Mouse (Mus musculus) neural tube, embryonic 11.5 days (tissue): ENCODE measurements at regions not wholly inside any gene's neighbourhood (a gene's known extent, or its start where the extent isn't known, plus 50 kb on each side); places are given as distances from the start of the nearest gene placed in this dataset.

Source experiments
- ATAC-seq: fragments of 200-750 bp; cut with Nextera tagmentation; 2 replicates; pipeline ENCODE4 v1.8.0; 2017; ENCODE audit warnings: moderate number of reproducible peaks, mild to moderate bottlenecking, moderate TSS enrichment, moderate library complexity; ENCODE audit not compliant: insufficient read depth, low FRiP score, low TSS enrichment
- DNase-seq: peaks from one replicate; pipeline ENCODE4 v3.0.0-alpha.2; 2015; ENCODE audit warnings: low spot score
- H3K27ac ChIP-seq: fragments of 300-500 bp; sonication (generic); 2 replicates; pipeline ENCODE4 v1.5.1; 2014; ENCODE audit warnings: low read depth, mild to moderate bottlenecking, low read length
- H3K27me3 ChIP-seq: fragments of 300-500 bp; sonication (generic); 2 replicates; pipeline ENCODE4 v1.6.1; 2014; ENCODE audit warnings: mild to moderate bottlenecking, low read length, mixed read lengths; ENCODE audit not compliant: control insufficient read depth, insufficient read depth
- H3K36me3 ChIP-seq: fragments of 300-500 bp; sonication (generic); 2 replicates; pipeline ENCODE4 v1.6.1; 2014; ENCODE audit warnings: mild to moderate bottlenecking, low read length, moderate library complexity, mixed read lengths; ENCODE audit not compliant: control insufficient read depth, insufficient read depth
- H3K4me1 ChIP-seq: fragments of 300-500 bp; sonication (generic); 2 replicates; pipeline ENCODE4 v1.6.1; 2014; ENCODE audit warnings: low read length, mixed read lengths; ENCODE audit not compliant: control insufficient read depth, insufficient read depth
- H3K4me2 ChIP-seq: fragments of 300-500 bp; sonication (generic); 2 replicates; pipeline ENCODE4 v1.6.1; 2014; ENCODE audit warnings: low read depth, mild to moderate bottlenecking, moderate library complexity
- H3K4me3 ChIP-seq: fragments of 300-500 bp; sonication (generic); 2 replicates; pipeline ENCODE4 v1.5.1; 2014; ENCODE audit warnings: low read depth, low read length
- H3K9ac ChIP-seq: fragments of 300-500 bp; sonication (generic); 2 replicates; pipeline ENCODE4 v1.6.1; 2014; ENCODE audit warnings: mild to moderate bottlenecking, low read length
- H3K9me3 ChIP-seq: fragments of 300-500 bp; sonication (generic); 2 replicates; pipeline ENCODE4 v1.6.1; 2016; ENCODE audit warnings: low read length; ENCODE audit not compliant: control insufficient read depth
- WGBS: fragments of 180-500 bp; shearing (Covaris S2); extraction: QIAGEN DNeasy Blood & Tissue Kit; methylation state at CpG from one replicate; pipeline ENCODE4 v1.1.7; 2014; 5-methylcytosine and 5-hydroxymethylcytosine counted together

DNA sequence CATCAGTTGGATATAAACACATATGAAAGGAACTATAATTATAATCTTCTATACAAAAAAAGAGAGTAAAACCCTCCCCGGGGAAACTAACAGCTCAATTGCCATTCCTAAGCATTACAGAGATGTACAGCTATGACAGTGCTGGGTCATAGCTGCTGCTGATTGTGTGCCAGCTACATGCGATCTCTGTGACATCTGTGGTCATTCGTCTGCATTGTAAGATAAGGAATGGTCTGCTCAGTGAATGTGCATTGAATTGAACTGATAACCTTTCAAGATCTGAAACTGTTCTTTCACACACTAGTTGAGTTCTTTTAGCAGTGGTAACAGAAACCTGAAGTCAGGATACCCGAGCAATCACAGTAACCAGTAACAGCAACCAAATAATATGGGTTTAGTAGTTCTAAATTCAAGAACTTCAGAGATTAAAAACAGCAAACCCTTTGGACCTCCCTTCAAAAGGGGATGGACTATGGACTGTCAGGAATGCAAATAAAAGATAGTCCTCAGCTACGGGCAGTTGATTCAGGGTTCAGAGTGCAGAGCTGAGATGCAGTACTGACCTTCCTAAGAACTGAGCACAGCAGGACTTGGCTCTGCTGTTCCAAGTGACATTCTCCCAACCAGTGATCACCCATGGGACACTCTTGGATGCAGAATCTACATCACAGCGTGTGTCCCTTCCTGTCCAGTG, 295.7 kb downstream of the Cd47 start:
- DNase-seq (no peak), ATAC-seq (no peak)
- H3K36me3 ChIP-seq = no peaks in the 10 kb centered on the region
- H3K27me3 ChIP-seq = no peaks in the 10 kb centered on the region
- 89% methylated on average over 6 of the region's 6 CpGs for WGBS
- no peak overlapping the region for H3K27ac ChIP-seq
- H3K4me2 ChIP-seq = no peak overlapping the region
- no peaks in the 10 kb centered on the region for H3K9me3 ChIP-seq
- H3K4me1 ChIP-seq = no peaks in the 10 kb centered on the region
- H3K4me3 ChIP-seq = no peak overlapping the region
- H3K9ac ChIP-seq = no peak overlapping the region

DNA sequence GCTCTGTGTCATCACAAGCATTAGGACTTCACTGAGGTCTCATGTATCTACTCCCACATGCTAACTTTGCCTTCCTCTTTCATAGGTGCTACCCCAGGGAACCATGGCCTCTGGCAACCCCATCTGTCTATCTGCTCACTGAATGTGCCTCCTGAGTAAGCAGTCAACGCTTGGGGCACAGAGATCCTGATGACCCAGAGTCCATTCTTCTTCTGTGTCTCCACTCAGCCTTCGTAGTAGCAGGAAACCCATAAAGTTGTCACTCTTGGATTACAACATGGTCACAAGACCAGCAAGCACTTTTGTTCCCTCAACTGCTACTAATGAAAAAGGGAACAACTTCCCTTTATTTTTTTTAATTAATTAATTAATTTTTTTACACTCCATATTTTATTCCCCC, 296.2 kb downstream of the Cd47 start:
- WGBS = 84% methylated on average over 2 of the region's 2 CpGs

DNA sequence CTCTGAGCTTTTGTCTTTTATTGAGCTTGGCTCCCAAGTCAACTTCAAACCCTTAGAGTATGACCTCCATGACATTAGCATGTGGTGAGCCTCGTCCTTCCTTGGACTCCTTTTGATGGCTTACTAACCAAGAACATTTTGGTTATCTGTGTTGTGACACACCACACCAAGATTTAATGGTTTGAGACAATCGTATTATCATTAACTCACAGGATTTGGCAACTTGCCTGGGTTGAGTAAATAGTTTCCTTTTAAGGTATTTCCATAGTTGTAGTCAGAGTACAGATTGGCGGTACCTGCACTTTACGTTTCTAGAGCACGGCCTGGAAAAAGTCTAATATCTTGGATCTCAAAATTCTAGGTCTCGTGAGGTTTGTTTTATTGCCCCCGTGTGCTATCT, 303.0 kb downstream of the Cd47 start:
- H3K9me3 ChIP-seq = no peaks in the 10 kb centered on the region
- ATAC-seq = no peak
- 92% methylated on average over 7 of the region's 7 CpGs for WGBS
- H3K4me2 ChIP-seq = no peak overlapping the region
- H3K9ac ChIP-seq = no peak overlapping the region
- no peaks in the 10 kb centered on the region for H3K4me1 ChIP-seq
- H3K4me3 ChIP-seq = no peak overlapping the region
- no peak for DNase-seq
- no peak overlapping the region for H3K27ac ChIP-seq
- H3K36me3 ChIP-seq = no peaks in the 10 kb centered on the region
- no peaks in the 10 kb centered on the region for H3K27me3 ChIP-seq

More for the DNA sequence above, 296.2 kb downstream of the Cd47 start:
- no peak overlapping the region for H3K9ac ChIP-seq
- ATAC-seq = no peak
- no peak for DNase-seq
- H3K27me3 ChIP-seq = no peaks in the 10 kb centered on the region
- no peak overlapping the region for H3K4me2 ChIP-seq
- H3K9me3 ChIP-seq = no peaks in the 10 kb centered on the region
- no peak overlapping the region for H3K27ac ChIP-seq
- H3K4me1 ChIP-seq = no peaks in the 10 kb centered on the region
- no peaks in the 10 kb centered on the region for H3K36me3 ChIP-seq
- H3K4me3 ChIP-seq = no peak overlapping the region

DNA sequence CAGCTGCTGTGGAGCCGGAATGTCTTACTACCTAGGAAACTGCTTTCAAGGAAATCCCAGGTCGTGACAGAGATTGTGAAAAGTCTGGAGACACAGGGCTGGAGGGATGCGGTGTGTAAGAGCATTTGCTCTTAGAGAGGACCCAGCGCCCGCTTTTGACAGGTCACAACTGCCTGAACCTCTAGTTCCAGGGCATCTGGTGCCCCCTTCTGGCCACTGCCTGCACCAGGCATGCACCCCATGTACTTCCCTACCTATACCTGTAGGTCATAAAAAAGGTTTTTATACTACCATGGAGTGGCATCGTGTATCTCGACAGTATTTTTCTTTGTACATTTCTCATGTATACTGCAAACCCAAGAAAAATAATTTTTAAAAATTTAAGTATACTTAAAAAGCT, 314.0 kb downstream of the Bbx start:
- H3K4me3 ChIP-seq = no peak overlapping the region
- no peak for DNase-seq
- H3K27me3 ChIP-seq = no peaks in the 10 kb centered on the region
- H3K9me3 ChIP-seq = no peaks in the 10 kb centered on the region
- 89% methylated on average over 7 of the region's 7 CpGs for WGBS
- H3K27ac ChIP-seq = no peak overlapping the region
- no peaks in the 10 kb centered on the region for H3K4me1 ChIP-seq
- no peaks in the 10 kb centered on the region for H3K36me3 ChIP-seq
- H3K4me2 ChIP-seq = no peak overlapping the region
- no peak for ATAC-seq
- no peak overlapping the region for H3K9ac ChIP-seq

DNA sequence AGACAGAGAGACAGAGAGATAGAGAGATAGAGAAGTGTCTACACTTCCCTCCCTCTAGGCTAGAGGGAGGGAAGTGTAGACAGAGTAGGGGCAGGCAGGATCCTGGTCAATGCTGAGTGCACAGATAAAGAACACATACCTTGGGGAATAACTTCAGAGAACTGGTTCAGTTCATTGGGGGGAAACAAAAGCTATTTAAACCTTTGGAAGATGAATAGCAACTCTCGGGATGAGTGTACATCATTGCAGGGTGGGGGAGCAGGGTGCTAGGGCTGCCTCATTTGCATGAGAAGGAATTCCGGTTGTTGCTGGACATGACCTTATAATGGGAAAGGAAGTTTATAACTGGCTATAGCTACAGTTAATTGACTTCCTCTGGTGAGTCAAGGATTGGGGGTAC, 309.7 kb downstream of the Bbx start:
- Histone ChIP-seq H3K9me3 (no peaks in the 10 kb centered on the region), H3K27me3 (no peaks in the 10 kb centered on the region), H3K4me3 (no peak overlapping the region), H3K27ac (no peak overlapping the region), H3K4me1 (no peaks in the 10 kb centered on the region), H3K36me3 (no peaks in the 10 kb centered on the region), H3K9ac (no peak overlapping the region), H3K4me2 (no peak overlapping the region)
- no peak for ATAC-seq
- 53% methylated on average over 2 of the region's 2 CpGs for WGBS
- DNase-seq = no peak

DNA sequence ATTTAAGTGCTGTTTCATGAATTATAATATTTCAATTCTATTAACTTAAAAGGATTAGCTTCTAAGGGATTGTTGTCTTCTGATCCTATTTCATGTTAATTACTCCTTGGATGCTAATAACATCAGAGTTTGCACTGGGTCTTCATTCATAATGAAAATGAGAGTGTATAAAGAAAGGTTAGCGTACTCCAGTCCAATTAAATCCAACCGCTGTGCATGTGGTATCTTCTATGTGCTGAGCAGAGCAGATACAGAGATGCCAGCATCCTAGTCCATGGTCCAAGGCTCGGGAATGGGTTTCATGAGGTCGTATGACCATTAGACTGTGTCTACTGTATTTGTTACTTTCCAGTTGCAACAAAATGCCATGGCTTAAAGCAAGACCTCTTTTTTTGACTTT, 307.5 kb downstream of the Bbx start:
- no peak for DNase-seq
- no peak overlapping the region for H3K4me3 ChIP-seq
- H3K36me3 ChIP-seq = no peaks in the 10 kb centered on the region
- H3K4me2 ChIP-seq = no peak overlapping the region
- ATAC-seq = no peak
- whole genome bisulfite sequencing = 94% methylated on average over 4 of the region's 4 CpGs
- H3K9ac ChIP-seq = no peak overlapping the region
- H3K27me3 ChIP-seq = no peaks in the 10 kb centered on the region
- no peak overlapping the region for H3K27ac ChIP-seq
- no peaks in the 10 kb centered on the region for H3K9me3 ChIP-seq
- no peaks in the 10 kb centered on the region for H3K4me1 ChIP-seq

DNA sequence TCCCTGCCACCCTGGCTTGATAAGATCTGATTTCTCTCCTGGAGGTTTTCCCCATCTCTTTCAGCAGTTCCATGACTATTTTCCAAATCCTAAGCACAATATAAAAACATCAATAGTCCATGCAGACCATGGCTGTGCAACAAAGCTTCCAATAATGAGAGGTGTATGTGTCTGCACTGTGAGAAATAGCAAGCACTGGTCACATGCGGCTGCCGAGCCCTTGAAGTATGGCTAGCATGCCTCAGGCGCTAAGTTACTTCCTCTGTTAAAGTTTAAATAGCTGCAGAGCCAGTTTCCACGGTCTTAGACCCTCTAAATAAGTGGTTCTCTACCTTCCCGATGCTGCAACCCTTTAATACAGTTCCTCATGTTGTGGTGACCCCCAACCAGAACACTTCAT, 306.6 kb downstream of the Bbx start:
- Histone ChIP-seq H3K27ac (no peak overlapping the region), H3K4me2 (no peak overlapping the region), H3K9ac (no peak overlapping the region), H3K36me3 (no peaks in the 10 kb centered on the region), H3K9me3 (no peaks in the 10 kb centered on the region), H3K4me3 (no peak overlapping the region), H3K27me3 (no peaks in the 10 kb centered on the region), H3K4me1 (no peaks in the 10 kb centered on the region)
- 84% methylated on average over 5 of the region's 5 CpGs for WGBS
- DNase-seq (no peak), ATAC-seq (no peak)

DNA sequence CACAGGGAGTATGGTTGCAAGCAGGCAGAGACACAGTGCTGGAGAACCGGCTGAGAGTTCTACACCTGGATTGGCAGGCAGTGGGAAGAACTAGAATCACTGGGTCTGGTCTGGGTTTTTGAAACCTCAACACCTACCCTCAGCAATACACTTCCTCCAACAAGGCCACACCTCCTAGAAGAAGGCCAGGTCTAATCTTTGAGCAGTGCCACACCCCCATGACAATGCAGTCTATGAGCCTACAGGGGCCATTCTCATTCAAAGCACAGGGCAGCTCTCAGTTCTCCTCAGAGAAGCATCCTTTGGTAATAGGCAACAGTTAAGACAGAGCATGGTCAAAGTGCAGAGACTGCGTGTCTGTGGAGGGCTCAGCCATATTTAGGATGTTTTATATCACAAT, 300.8 kb downstream of the Bbx start:
- Histone ChIP-seq H3K4me2 (no peak overlapping the region), H3K4me1 (no peaks in the 10 kb centered on the region), H3K36me3 (no peaks in the 10 kb centered on the region), H3K9me3 (no peaks in the 10 kb centered on the region), H3K4me3 (no peak overlapping the region), H3K27ac (no peak overlapping the region), H3K9ac (no peak overlapping the region), H3K27me3 (no peaks in the 10 kb centered on the region)
- 90% methylated on average over 2 of the region's 2 CpGs for WGBS
- no peak for DNase-seq
- no peak for ATAC-seq
